Mouse (Mus musculus): ENCODE results near the gene Cdc42ep4.
A peak's percentile ranks its signal among the peaks of the same experiment; 100 is the strongest.

GRCm38 (mm10) chr11:113761646-113762045 lies 10.0 kb upstream of the Cdc42ep4 start:
- TF ChIP-seq SMC3 (IDR thresholded peaks at IDR 0.05; ENCODE audit: low read depth, low read length), result no peak
- no peak for TF ChIP-seq ZC3H11A (IDR thresholded peaks at IDR 0.05; ENCODE audit: low read depth, low read length)
- no peak for TF ChIP-seq CHD1 (IDR thresholded peaks at IDR 0.05; ENCODE audit: low read depth, low read length)
- TF ChIP-seq CTCF (conservative IDR thresholded peaks at IDR 0.05 in 1 of 2, IDR thresholded peaks at IDR 0.05 in 1 of 2; ENCODE audit: low read depth in 2 of 2, low read length in 2 of 2), result no peak
- no peak for TF ChIP-seq ZKSCAN1 (IDR thresholded peaks at IDR 0.05; ENCODE audit: borderline replicate concordance, low read depth, low read length)
- no peak for TF ChIP-seq E2F4 (IDR thresholded peaks at IDR 0.05; ENCODE audit: insufficient replicate concordance, low read depth, low read length)
- peak; percentile 33; the same call in 1 of the 2 replicates for TF ChIP-seq TCF12 (IDR thresholded peaks at IDR 0.05; ENCODE audit: low read depth, low read length)
- no peak for TF ChIP-seq JUND (conservative IDR thresholded peaks at IDR 0.05; ENCODE audit: low read depth, low read length)
- TF ChIP-seq MAX (IDR thresholded peaks at IDR 0.05; ENCODE audit: low read length), result no peak
- no peak for TF ChIP-seq POLR2AphosphoS2 (IDR thresholded peaks at IDR 0.05; ENCODE audit: low read depth, low read length)
